Mouse (Mus musculus) liver, embryonic 16.5 days (tissue): ENCODE results near the gene Pdzd7. TPM values are rescaled to one million over a fixed set of nuclear protein-coding genes. Genes with fewer than 3 reads are reported as not detected.

Experiments
- ATAC-seq: fragments of 200-750 bp; cut with Nextera tagmentation; 2 replicates; pipeline ENCODE4 v1.8.0; 2017; ENCODE audit warnings: low read depth, mild to moderate bottlenecking, moderate number of reproducible peaks, moderate library complexity
- H3K27ac ChIP-seq: fragments of 300-500 bp; sonication (generic); 2 replicates; pipeline ENCODE4 v1.5.1; 2014; ENCODE audit warnings: mild to moderate bottlenecking, low read length
- H3K27me3 ChIP-seq: fragments of 300-500 bp; sonication (generic); 2 replicates; pipeline ENCODE4 v1.6.1; 2014; ENCODE audit warnings: low read depth, low read length, mixed read lengths; ENCODE audit not compliant: control insufficient read depth, insufficient read depth
- H3K36me3 ChIP-seq: fragments of 300-500 bp; sonication (generic); 2 replicates; pipeline ENCODE4 v1.6.1; 2014; ENCODE audit warnings: mild to moderate bottlenecking; ENCODE audit not compliant: control insufficient read depth, insufficient read depth
- H3K4me1 ChIP-seq: fragments of 300-500 bp; sonication (generic); 2 replicates; pipeline ENCODE4 v1.6.1; 2014; ENCODE audit warnings: low read depth, low read length, mixed read lengths; ENCODE audit not compliant: control insufficient read depth
- H3K4me2 ChIP-seq: fragments of 300-500 bp; sonication (generic); 2 replicates; pipeline ENCODE4 v1.6.1; 2014; ENCODE audit warnings: low read depth, low read length, mixed read lengths
- H3K4me3 ChIP-seq: fragments of 300-500 bp; sonication (generic); 2 replicates; pipeline ENCODE4 v1.5.1; 2014; ENCODE audit warnings: low read depth, mild to moderate bottlenecking, low read length
- H3K9ac ChIP-seq: fragments of 300-500 bp; sonication (generic); 2 replicates; pipeline ENCODE4 v1.6.1; 2014; ENCODE audit warnings: low read depth, low read length
- H3K9me3 ChIP-seq: fragments of 300-500 bp; sonication (generic); replicated peaks from 2 replicates; pipeline ENCODE4 v1.6.1; 2016; ENCODE audit warnings: low read length; ENCODE audit not compliant: control insufficient read depth
- WGBS: fragments of 180-500 bp; shearing (Covaris S2); extraction: QIAGEN DNeasy Blood & Tissue Kit; methylation state at CpG from one replicate; pipeline ENCODE4 v1.1.7; 2014; ENCODE audit not compliant: insufficient replicate concordance; 5-methylcytosine and 5-hydroxymethylcytosine counted together
- polyA plus RNA-seq: library from polyadenylated mRNA; unstranded; fragments of >200 nt; fragmentation: Nextera tagmentation; extraction: Ambion mirVana; gene quantifications from 2 replicates; pipeline ENCODE4 v1.2.1, GENCODE M21; 2015

Gene Pdzd7
- polyA plus RNA-seq, 1 experiment from 2014 or later: not detected

GRCm38 (mm10) chr19:44987851-44988250 is 57.7 kb downstream of the Pdzd7 start:
- no peak overlapping the region for H3K27ac ChIP-seq
- WGBS: 50% methylated on average over 6 of the region's 6 CpGs

GRCm38 (mm10) chr19:44987004-44987403 is 58.5 kb downstream of the Pdzd7 start:
- H3K36me3 ChIP-seq: no peaks in the 10 kb centered on the region
- 47% methylated on average over 6 of the region's 6 CpGs for WGBS
- no peak overlapping the region for H3K4me2 ChIP-seq
- H3K27ac ChIP-seq: no peak overlapping the region
- ATAC-seq: no peak
- H3K9ac ChIP-seq: no peak overlapping the region
- peaks cover 35% of the 10 kb centered on the region for H3K27me3 ChIP-seq
- H3K4me1 ChIP-seq: peaks cover 5% of the 10 kb centered on the region
- no peaks in the 10 kb centered on the region for H3K9me3 ChIP-seq
- H3K4me3 ChIP-seq: no peak overlapping the region

More at GRCm38 (mm10) chr19:44987851-44988250, 57.7 kb downstream of the Pdzd7 start:
- H3K9ac ChIP-seq: no peak overlapping the region
- H3K9me3 ChIP-seq: no peaks in the 10 kb centered on the region
- peaks cover 11% of the 10 kb centered on the region for H3K4me1 ChIP-seq
- peaks cover 35% of the 10 kb centered on the region for H3K27me3 ChIP-seq
- no peak overlapping the region for H3K4me2 ChIP-seq
- no peak for ATAC-seq
- no peaks in the 10 kb centered on the region for H3K36me3 ChIP-seq
- no peak overlapping the region for H3K4me3 ChIP-seq

GRCm38 (mm10) chr19:44985159-44985988 is 60.1 kb downstream of the Pdzd7 start:
- Histone ChIP-seq H3K27me3 (peaks cover 29% of the 10 kb centered on the region), H3K9ac (no peak overlapping the region), H3K4me3 (no peak overlapping the region), H3K4me2 (no peak overlapping the region), H3K4me1 (peaks cover 5% of the 10 kb centered on the region), H3K9me3 (no peaks in the 10 kb centered on the region), H3K36me3 (peaks cover 5% of the 10 kb centered on the region), H3K27ac (no peak overlapping the region)
- no peak; the same call in 1 of the 2 replicates for ATAC-seq
- 37% methylated on average over 5 of the region's 5 CpGs for WGBS

GRCm38 (mm10) chr19:44984420-44984819 is 61.1 kb downstream of the Pdzd7 start:
- peaks cover 9% of the 10 kb centered on the region for H3K36me3 ChIP-seq
- H3K27ac ChIP-seq: no peak overlapping the region
- no peaks in the 10 kb centered on the region for H3K9me3 ChIP-seq
- H3K4me1 ChIP-seq: peaks cover 5% of the 10 kb centered on the region
- H3K27me3 ChIP-seq: peaks cover 22% of the 10 kb centered on the region
- no peak overlapping the region for H3K4me2 ChIP-seq
- H3K9ac ChIP-seq: no peak overlapping the region
- no peak overlapping the region for H3K4me3 ChIP-seq
- WGBS: 78% methylated on average over 4 of the region's 4 CpGs
- ATAC-seq: no peak

GRCm38 (mm10) chr19:44983366-44983765 is 62.2 kb downstream of the Pdzd7 start:
- no peak for ATAC-seq
- H3K4me1 ChIP-seq: peaks cover 5% of the 10 kb centered on the region
- no peak overlapping the region for H3K27ac ChIP-seq
- no peak overlapping the region for H3K4me3 ChIP-seq
- no peaks in the 10 kb centered on the region for H3K9me3 ChIP-seq
- H3K4me2 ChIP-seq: no peak overlapping the region
- H3K9ac ChIP-seq: no peak overlapping the region
- H3K36me3 ChIP-seq: peaks cover 12% of the 10 kb centered on the region
- peaks cover 11% of the 10 kb centered on the region for H3K27me3 ChIP-seq
- WGBS: 78% methylated on average over 6 of the region's 6 CpGs

- H3K36me3 ChIP-seq: peaks cover 12% of the 10 kb centered on the region
- H3K4me3 ChIP-seq: no peak overlapping the region
- peaks cover 5% of the 10 kb centered on the region for H3K4me1 ChIP-seq
- H3K4me2 ChIP-seq: no peak overlapping the region
- ATAC-seq: no peak
- H3K27me3 ChIP-seq: peaks cover 3% of the 10 kb centered on the region; the same call in 1 of the 2 replicates
- H3K27ac ChIP-seq: peak overlapping the region; percentile 13; the same call in 1 of the 2 replicates
- WGBS: 63% methylated on average over 7 of the region's 7 CpGs
- no peak overlapping the region for H3K9ac ChIP-seq
- no peaks in the 10 kb centered on the region for H3K9me3 ChIP-seq
These were observed 62.9 kb downstream of the Pdzd7 start for GRCm38 (mm10) chr19:44982477-44983115.

GRCm38 (mm10) chr19:44980787-44981186 is 64.7 kb downstream of the Pdzd7 start:
- no peak overlapping the region for H3K27ac ChIP-seq
- no peaks in the 10 kb centered on the region; the same call in 1 of the 2 replicates for H3K4me1 ChIP-seq
- no peak for ATAC-seq
- no peaks in the 10 kb centered on the region for H3K9me3 ChIP-seq
- H3K4me2 ChIP-seq: no peak overlapping the region
- 75% methylated on average over 2 of the region's 2 CpGs for WGBS
- peaks cover 22% of the 10 kb centered on the region for H3K36me3 ChIP-seq
- no peak overlapping the region for H3K4me3 ChIP-seq
- H3K27me3 ChIP-seq: no peaks in the 10 kb centered on the region
- H3K9ac ChIP-seq: no peak overlapping the region

- ATAC-seq: no peak
- peaks cover 50% of the 10 kb centered on the region for H3K36me3 ChIP-seq
These were observed 68.4 kb downstream of the Pdzd7 start for GRCm38 (mm10) chr19:44977148-44977547.

More at GRCm38 (mm10) chr19:44977148-44977547, 68.4 kb downstream of the Pdzd7 start:
- H3K4me2 ChIP-seq: no peak overlapping the region
- H3K4me3 ChIP-seq: no peak overlapping the region
- H3K27me3 ChIP-seq: no peaks in the 10 kb centered on the region
- H3K27ac ChIP-seq: no peak overlapping the region
- no peak overlapping the region for H3K9ac ChIP-seq
- H3K9me3 ChIP-seq: no peaks in the 10 kb centered on the region
- 85% methylated on average over 6 of the region's 6 CpGs for WGBS
- no peaks in the 10 kb centered on the region for H3K4me1 ChIP-seq
